Mouse (Mus musculus) retina, postnatal 7 days (tissue): ENCODE results near the gene Kcnk18.

Experiments used
- DNase-seq: peaks from one replicate; pipeline ENCODE4 v3.0.0-alpha.2; 2012; ENCODE audit warnings: low read depth, low spot score

The Kcnk18 gene

GRCm38 (mm10) chr19:59221131-59221530, 2.1 kb downstream of the Kcnk18 start:
- DNase-seq: no peak

GRCm38 (mm10) chr19:59228376-59228775, 9.4 kb downstream of the Kcnk18 start:
- no peak for DNase-seq

- no peak for DNase-seq
Observed at GRCm38 (mm10) chr19:59232786-59233185, 13.8 kb downstream of the Kcnk18 start.

GRCm38 (mm10) chr19:59235001-59235400, 16.0 kb downstream of the Kcnk18 start:
- DNase-seq: no peak

GRCm38 (mm10) chr19:59236046-59236445, 17.0 kb downstream of the Kcnk18 start:
- DNase-seq: no peak

GRCm38 (mm10) chr19:59238630-59239029, 19.6 kb downstream of the Kcnk18 start:
- DNase-seq: no peak

GRCm38 (mm10) chr19:59239124-59239817, 20.3 kb downstream of the Kcnk18 start:
- peak; percentile 72 for DNase-seq

GRCm38 (mm10) chr19:59241987-59242386, 23.0 kb downstream of the Kcnk18 start:
- DNase-seq: no peak

- no peak for DNase-seq
Observed at GRCm38 (mm10) chr19:59243057-59243456, 24.0 kb downstream of the Kcnk18 start.

GRCm38 (mm10) chr19:59248144-59248543, 29.1 kb downstream of the Kcnk18 start:
- no peak for DNase-seq

- no peak for DNase-seq
Observed at GRCm38 (mm10) chr19:59248553-59249286, 29.7 kb downstream of the Kcnk18 start.

- no peak for DNase-seq
Observed at GRCm38 (mm10) chr19:59252651-59253050, 33.6 kb downstream of the Kcnk18 start.

- no peak for DNase-seq
Observed at GRCm38 (mm10) chr19:59259633-59260032, 40.6 kb downstream of the Kcnk18 start.

GRCm38 (mm10) chr19:59260718-59261442, 41.9 kb downstream of the Kcnk18 start, which contains the start of gene Slc18a2:
TSS of gene Slc18a2 (plus strand) at chr19:59260896.
- DNase-seq: no peak

- DNase-seq: no peak
Observed at GRCm38 (mm10) chr19:59261604-59262003, 42.6 kb downstream of the Kcnk18 start.

- no peak for DNase-seq
Observed at GRCm38 (mm10) chr19:59263171-59263570, 44.2 kb downstream of the Kcnk18 start.

- DNase-seq: no peak
Observed at GRCm38 (mm10) chr19:59264838-59265532, 46.0 kb downstream of the Kcnk18 start.

- DNase-seq: no peak
Observed at GRCm38 (mm10) chr19:59265907-59266306, 46.9 kb downstream of the Kcnk18 start.

- DNase-seq: no peak
Observed at GRCm38 (mm10) chr19:59267417-59267963, 48.5 kb downstream of the Kcnk18 start.

- DNase-seq: no peak
Observed at GRCm38 (mm10) chr19:59273190-59273589, 54.2 kb downstream of the Kcnk18 start.

- no peak for DNase-seq
Observed at GRCm38 (mm10) chr19:59276354-59276753, 57.3 kb downstream of the Kcnk18 start.
